Mouse (Mus musculus) liver (tissue): ENCODE results near the gene Palm.

Experiments used
- DNase-seq: peaks from one replicate; pipeline ENCODE4 v3.0.0-alpha.2; 2020; ENCODE audit warnings: mixed read lengths

Palm gene

GRCm38 (mm10) chr10:79856704-79857451 is 63.5 kb downstream of the Palm start:
- no peak for DNase-seq

- peak; percentile 68 for DNase-seq
These were observed 64.1 kb downstream of the Palm start for GRCm38 (mm10) chr10:79857452-79857811.

- no peak for DNase-seq
These were observed 64.5 kb downstream of the Palm start for GRCm38 (mm10) chr10:79857894-79858293.

- peak; percentile 51 for DNase-seq
These were observed 65.2 kb downstream of the Palm start for GRCm38 (mm10) chr10:79858416-79859074.

GRCm38 (mm10) chr10:79859116-79859515 is 65.7 kb downstream of the Palm start:
- no peak for DNase-seq

- DNase-seq: no peak
These were observed 66.9 kb downstream of the Palm start for GRCm38 (mm10) chr10:79860079-79860911.

- DNase-seq: no peak
These were observed 68.1 kb downstream of the Palm start for GRCm38 (mm10) chr10:79861230-79862048.

GRCm38 (mm10) chr10:79862049-79862788 is 68.8 kb downstream of the Palm start:
- DNase-seq: no peak

- no peak for DNase-seq
These were observed 69.6 kb downstream of the Palm start for GRCm38 (mm10) chr10:79862925-79863324.

GRCm38 (mm10) chr10:79864351-79865188 is 71.2 kb downstream of the Palm start:
- DNase-seq: no peak

GRCm38 (mm10) chr10:79865189-79865601 is 71.8 kb downstream of the Palm start:
- DNase-seq: no peak

- no peak for DNase-seq
These were observed 72.5 kb downstream of the Palm start for GRCm38 (mm10) chr10:79865801-79866295.

- no peak for DNase-seq
These were observed 73.2 kb downstream of the Palm start for GRCm38 (mm10) chr10:79866601-79867000.
